Mouse (Mus musculus) CH12F3 (cell line): ENCODE data around the gene Gm6482.
"Not testable (repeated sequence)": the region's sequence is repeated elsewhere in the genome, so short reads cannot be mapped to it uniquely, and the experiment has no call there.

Source experiments
- in situ Hi-C: fragments of 300-500 bp; cut with MboI; formaldehyde crosslinking; loops from 2 replicates; pipeline ENCODE4 v1.14.3; 2020; ENCODE audit warnings: low sequenced_read_pairs

Gene Gm6482

DNA sequence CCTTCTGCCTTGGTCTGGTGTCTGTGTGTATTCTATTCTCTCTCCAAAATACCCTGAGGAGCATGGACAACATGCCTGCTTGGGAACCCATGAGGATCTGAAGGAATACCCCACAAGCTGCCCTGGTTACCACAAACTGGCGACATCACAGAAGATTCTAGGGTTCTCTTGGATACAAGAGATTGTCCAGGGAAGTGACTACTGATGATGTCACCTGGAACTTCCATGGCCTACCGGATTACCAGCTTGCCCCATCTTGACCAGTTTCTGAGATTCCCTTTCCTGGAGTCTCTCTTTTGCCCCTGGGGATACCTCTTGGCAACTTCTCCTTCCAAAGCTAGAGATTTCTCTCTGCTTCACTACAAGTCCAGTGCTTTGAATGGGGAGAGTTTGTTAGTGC is at the start of gene Gm6482:
Gm6482 (minus strand) TSS at position 101 of the 400 bp plus-strand sequence.
- in situ Hi-C loops, result not testable (repeated sequence)

DNA sequence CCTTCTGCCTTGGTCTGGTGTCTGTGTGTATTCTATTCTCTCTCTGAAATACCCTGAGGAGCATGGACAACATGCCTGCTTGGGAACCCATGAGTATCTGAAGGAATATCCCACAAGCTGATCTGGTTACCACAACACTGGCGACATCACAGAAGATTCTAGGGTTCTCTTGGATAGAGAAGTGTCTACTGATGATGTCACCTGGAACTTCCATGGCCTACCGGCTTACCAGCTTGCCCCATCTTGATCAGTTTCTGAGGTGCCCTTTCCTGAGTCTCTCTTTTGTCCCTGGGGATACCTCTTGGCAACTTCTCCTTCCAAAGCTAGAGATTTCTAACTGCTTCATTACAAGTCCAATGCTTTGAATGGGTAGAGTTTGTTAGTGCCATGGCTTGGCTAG is 45.3 kb upstream of the Gm6482 start, which contains the start of gene Gm7954:
Gm7954 (minus strand) TSS at position 101 of the 400 bp plus-strand sequence.
- in situ Hi-C loops, result not testable (repeated sequence)

DNA sequence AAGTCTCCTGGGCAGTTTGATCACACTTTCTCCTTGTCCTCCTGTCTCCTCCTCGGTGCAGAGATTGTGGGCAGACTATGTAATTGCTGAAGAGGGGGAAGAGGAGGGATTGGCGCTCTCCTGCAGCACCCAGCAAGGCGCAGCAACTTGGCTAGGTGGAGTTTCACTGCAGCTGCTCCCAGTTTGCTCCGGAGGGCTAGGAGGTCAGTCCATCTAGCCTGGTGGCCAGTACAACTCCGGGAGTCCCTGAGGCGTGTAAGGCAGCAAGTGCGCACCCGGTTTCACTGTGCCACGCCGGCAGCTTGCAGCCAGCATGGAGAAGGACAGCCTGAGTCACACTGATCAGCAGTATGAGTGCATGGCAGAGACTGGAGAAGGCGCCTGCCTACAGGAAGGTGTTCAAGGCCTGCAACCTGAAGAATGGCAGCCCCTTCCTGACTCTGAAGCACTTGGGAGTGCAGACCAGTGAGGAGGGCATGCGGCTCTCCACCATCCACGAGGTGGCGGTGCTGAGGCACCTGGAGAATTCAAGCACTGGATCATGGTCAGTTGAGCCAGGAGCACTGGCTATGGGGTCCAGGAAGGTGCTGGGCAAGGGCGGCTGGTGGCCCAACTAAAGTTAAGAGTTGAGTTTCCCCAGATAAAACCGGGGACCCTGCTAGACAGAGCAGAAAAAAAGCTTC is 17.5 kb upstream of the Gm6482 start:
- in situ Hi-C loops, result not testable (repeated sequence)

DNA sequence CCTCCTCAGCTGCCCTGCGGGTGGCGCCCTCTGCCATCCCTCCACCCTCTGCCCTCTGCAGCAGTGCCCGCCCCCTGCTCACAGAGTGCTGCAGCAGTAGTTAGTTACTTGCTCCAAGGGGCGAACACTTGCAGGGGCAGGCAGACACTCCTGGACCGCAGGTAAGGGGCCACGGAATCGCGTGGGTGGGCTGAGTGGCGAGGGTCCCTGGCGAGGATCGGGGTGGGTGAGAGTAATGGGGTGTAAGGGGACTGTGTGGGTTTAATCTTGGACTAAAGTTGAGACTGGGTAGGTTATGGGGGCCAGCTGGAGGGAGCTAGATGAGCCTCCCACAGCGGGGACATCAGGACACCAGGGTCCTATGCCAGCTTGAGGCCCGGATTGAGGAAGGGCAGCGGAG is 16.6 kb upstream of the Gm6482 start:
- in situ Hi-C loops, result not testable (repeated sequence)

DNA sequence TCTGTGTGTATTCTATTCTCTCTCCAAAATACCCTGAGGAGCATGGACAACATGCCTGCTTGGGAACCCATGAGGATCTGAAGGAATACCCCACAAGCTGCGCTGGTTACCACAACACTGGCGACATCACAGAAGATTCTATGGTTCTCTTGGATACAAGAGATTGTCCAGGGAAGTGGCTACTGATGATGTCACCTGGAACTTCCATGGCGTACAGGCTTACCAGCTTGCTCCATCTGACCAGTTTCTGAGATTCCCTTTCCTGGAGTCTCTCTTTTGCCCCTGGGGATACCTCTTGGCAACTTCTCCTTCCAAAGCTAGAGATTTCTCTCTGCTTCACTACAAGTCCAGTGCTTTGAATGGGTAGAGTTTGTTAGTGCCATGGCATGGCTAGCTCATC is 21.8 kb downstream of the Gm6482 start, which contains the start of gene Gm7945:
Gm7945 (minus strand) TSS at position 101 of the 400 bp plus-strand sequence.
- in situ Hi-C loops, result not testable (repeated sequence)
